Mouse (Mus musculus): ENCODE data around the gene U2surp. TPM values are rescaled to one million over a fixed set of nuclear protein-coding genes. Genes with fewer than 3 reads are reported as not detected.

U2surp gene
- polyA plus RNA-seq, 1 experiment from 2014 or later, result 113 TPM

DNA sequence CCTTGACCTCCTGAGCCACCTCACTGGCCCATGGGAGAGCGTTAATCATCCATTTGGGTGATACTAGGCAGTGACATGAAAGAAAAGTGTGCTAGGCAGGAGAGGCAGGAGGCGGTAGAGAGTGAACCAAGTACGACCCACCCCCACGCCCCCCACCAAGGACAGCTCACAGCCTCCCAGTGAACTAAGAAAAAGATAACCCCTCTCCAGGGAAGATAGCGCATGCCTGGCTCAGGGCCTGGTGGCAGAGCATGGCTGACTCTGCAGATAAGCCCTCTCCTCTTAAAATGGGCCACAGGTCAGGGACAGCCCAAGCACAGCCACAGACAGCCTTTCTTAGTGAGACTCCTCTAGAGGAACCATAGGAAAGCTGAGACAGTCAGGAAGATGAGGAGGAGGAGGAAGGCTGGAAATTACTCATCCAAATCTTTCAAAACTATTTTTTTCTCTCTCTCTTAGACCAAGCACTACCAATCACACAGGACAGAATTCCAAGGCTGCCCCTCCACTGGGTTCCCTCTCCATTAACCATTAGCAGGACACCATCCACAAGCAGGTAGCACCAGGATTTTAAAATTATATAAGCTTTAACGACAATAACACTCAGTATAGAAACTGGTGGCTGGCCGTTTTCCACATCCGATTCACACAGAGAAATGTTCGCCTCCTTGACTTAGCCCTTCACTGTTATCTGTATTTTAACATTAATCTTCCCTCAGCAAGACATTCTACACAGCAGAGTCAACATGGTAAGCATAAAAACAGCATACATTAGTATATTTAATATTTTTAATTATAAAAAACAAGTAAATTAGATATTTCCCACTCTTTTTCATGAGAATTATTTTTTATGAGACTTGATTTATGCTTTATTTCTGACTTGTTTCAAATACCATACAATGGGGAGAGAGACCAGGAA lies 39.3 kb upstream of the U2surp start:
- 71% methylated on average over 9 of the region's 9 CpGs for WGBS
- Histone ChIP-seq H3K4me3 (no peak overlapping the region), H3K27ac (replicated peaks) (no peak overlapping the region), H3K4me1 (replicated peaks) (no peaks in the 10 kb centered on the region), H3K27me3 (no peaks in the 10 kb centered on the region), H3K4me2 (no peak overlapping the region), H3K9me3 (no peaks in the 10 kb centered on the region), H3K9ac (no peak overlapping the region), H3K36me3 (no peaks in the 10 kb centered on the region)
- ATAC-seq (ENCODE audit: low FRiP score, low read depth), result no peak

DNA sequence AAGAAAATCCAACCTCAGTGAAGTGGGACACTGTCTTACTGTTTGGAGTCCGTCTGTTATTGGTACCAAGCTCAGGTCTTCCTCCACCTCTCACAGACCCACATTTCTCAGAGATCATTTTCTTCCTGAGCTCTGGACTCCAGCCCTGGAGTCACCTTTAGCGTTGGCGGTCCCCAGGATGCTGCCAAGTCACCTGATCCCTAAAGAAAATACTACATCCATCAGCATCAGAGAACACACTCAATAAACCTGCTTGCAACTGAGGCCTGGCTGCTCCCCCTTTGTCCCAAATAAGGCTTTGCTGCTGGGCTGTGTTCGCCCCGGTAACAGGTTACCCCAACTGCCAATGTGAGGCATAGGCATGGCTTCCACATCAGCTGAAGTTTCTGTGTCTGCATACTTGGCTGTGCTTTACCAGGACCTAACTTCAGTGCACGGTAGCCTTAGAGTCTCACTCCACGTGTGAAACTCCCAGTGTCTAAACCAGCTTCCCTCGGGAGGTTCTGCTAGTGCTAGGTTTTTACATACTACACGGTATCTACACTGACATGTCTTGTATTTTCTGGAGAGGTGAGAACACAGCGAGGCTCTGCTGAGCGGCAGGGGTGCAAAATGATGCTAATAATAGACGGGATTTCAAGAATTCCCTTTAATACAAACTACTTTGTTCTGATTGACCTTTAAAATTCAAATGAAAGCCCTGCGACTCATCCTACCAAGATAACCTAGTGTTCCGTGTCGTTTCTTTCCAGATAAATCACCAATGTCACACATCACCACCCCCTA lies 38.0 kb upstream of the U2surp start:
- no peaks in the 10 kb centered on the region for H3K4me1 ChIP-seq (replicated peaks)
- H3K4me3 ChIP-seq, result no peak overlapping the region
- no peak for ATAC-seq (ENCODE audit: low FRiP score, low read depth)
- 59% methylated on average over 15 of the region's 15 CpGs for WGBS
- no peak overlapping the region for H3K27ac ChIP-seq (replicated peaks)
- H3K9ac ChIP-seq, result no peak overlapping the region
- no peak overlapping the region for H3K4me2 ChIP-seq
- no peaks in the 10 kb centered on the region for H3K9me3 ChIP-seq
- no peaks in the 10 kb centered on the region for H3K27me3 ChIP-seq
- no peaks in the 10 kb centered on the region for H3K36me3 ChIP-seq

DNA sequence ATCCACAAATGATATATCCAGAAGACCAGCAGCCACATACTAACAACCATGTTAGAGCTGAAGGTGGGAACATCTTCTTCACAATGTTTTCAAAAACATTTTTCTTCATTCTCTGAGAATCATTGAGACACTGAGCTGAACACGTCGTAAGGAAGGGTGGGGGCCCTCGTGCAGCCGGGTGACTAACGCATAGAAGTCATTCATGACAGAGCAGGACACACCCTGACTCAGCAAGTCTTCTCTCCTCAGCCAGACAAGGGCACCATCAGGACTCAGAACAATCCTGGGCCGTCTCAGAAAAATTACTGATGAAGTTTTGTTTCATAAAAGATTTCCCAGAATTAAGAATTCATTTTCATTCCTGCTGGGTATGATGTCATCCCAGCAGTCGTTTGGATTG lies 34.9 kb upstream of the U2surp start:
- Histone ChIP-seq H3K27me3 (no peaks in the 10 kb centered on the region), H3K9ac (no peak overlapping the region), H3K4me3 (no peak overlapping the region), H3K4me1 (replicated peaks) (0 out of 2 replicates have a peak, but pooled peaks cover 3% of the 10 kb centered on the region), H3K4me2 (no peak overlapping the region), H3K27ac (replicated peaks) (no peak overlapping the region), H3K9me3 (no peaks in the 10 kb centered on the region), H3K36me3 (no peaks in the 10 kb centered on the region)
- 60% methylated on average over 7 of the region's 7 CpGs for WGBS
- no peak for ATAC-seq (ENCODE audit: low FRiP score, low read depth)

DNA sequence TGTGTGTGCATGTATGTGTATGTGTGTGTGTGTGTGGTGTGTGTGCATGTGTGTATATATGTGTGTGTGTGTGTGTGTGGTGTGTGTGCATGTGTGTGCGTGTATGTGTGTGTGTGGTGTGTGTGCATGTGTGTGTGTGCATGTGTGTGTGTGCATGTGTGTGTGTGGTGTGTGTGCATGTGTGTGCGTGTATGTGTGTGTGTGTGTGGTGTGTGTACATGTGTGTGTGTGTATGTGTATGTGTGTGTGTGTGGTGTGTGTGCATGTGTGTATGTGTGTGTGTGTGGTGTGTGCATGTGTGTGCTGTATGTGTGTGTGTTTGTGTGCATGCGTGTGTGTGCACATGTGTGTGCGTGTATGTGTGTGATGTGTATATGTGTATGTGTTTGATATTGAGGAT lies 32.8 kb upstream of the U2surp start:
- ATAC-seq (ENCODE audit: low FRiP score, low read depth), result no peak
- H3K4me2 ChIP-seq, result no peak overlapping the region
- WGBS, result 96% methylated on average over 4 of the region's 4 CpGs
- H3K27ac ChIP-seq (replicated peaks), result no peak overlapping the region
- H3K9ac ChIP-seq, result no peak overlapping the region
- no peaks in the 10 kb centered on the region for H3K27me3 ChIP-seq
- no peak overlapping the region for H3K4me3 ChIP-seq
- 0 out of 2 replicates have a peak, but pooled peaks cover 3% of the 10 kb centered on the region for H3K4me1 ChIP-seq (replicated peaks)
- no peaks in the 10 kb centered on the region for H3K36me3 ChIP-seq
- no peaks in the 10 kb centered on the region for H3K9me3 ChIP-seq

DNA sequence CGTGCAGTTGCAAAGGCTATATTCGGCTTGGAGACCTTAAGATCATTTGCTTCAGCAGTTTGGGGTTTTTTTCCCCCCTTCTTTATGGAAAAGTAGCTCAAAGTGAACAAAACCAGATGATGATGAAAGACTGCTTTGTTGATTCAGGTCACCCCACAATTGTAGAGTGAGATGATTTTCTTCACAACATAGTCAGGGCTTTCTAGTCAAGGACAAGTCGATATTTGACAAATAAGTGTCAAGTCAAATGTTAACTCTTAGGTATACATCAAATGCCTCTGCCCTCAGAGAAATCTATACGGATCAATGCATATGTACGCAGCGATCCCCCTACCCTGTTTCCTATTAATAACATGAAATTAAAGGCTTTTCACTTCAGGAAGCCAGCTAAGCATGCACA lies 30.7 kb upstream of the U2surp start:
- no peaks in the 10 kb centered on the region for H3K27me3 ChIP-seq
- H3K9ac ChIP-seq, result no peak overlapping the region
- no peak overlapping the region for H3K4me2 ChIP-seq
- H3K36me3 ChIP-seq, result no peaks in the 10 kb centered on the region
- 0 out of 2 replicates have a peak overlapping the region, but pooled peaks have one; percentile 29 for H3K27ac ChIP-seq (replicated peaks)
- no peak for ATAC-seq (ENCODE audit: low FRiP score, low read depth)
- H3K4me3 ChIP-seq, result no peak overlapping the region
- H3K9me3 ChIP-seq, result no peaks in the 10 kb centered on the region
- 0 out of 2 replicates have a peak, but pooled peaks cover 3% of the 10 kb centered on the region for H3K4me1 ChIP-seq (replicated peaks)
- WGBS, result 73% methylated on average over 6 of the region's 6 CpGs

DNA sequence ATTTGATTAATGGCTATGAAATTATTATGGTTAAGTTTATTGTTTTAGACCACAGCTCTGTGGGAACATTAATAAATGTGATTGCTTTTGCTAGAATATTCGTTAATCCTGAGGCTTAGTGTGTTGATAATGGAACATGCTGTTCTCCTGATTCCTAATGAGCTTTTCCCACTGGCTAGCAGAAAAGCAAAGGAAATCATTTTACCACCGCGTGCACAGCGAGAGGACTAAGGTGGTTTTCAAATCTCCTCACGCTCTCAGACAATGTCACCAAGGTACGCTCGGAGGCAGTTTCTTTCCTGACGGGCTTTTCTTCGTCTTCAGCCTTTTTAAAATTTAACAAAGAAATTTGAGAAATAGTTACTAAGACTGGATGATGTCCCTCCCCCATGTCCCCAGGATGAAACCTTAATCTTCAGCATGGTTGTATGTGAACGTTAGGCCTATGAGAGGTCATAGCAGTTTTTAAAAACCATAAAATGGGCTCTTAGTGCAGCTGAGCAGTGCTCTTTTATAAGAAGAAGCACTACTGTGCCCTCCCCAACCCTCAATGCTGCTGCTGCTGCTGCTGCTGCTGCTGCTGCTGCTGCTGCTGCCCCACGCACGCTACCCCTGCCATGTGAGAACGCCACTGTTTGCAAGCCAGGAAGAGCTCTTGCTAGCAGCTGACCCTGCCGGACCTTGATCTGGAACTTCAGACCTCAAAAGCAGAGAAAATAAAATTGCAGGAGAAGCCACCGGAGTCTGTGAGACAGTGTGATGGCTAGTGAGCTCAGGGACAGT lies 30.0 kb upstream of the U2surp start:
- no peak overlapping the region for H3K9ac ChIP-seq

GRCm38 (mm10) chr9:95541208-95541607 lies 29.4 kb upstream of the U2surp start:
- no peak overlapping the region for H3K4me2 ChIP-seq
- no peak overlapping the region for H3K4me3 ChIP-seq
- H3K27ac ChIP-seq (replicated peaks), result no peak overlapping the region
- 0 out of 2 replicates have a peak, but pooled peaks cover 3% of the 10 kb centered on the region for H3K4me1 ChIP-seq (replicated peaks)
- H3K27me3 ChIP-seq, result no peaks in the 10 kb centered on the region
- no peaks in the 10 kb centered on the region for H3K9me3 ChIP-seq
- no peak for ATAC-seq (ENCODE audit: low FRiP score, low read depth)
- H3K9ac ChIP-seq, result no peak overlapping the region
- H3K36me3 ChIP-seq, result no peaks in the 10 kb centered on the region

More for the DNA sequence above, 30.0 kb upstream of the U2surp start:
- Histone ChIP-seq H3K4me3 (no peak overlapping the region), H3K36me3 (no peaks in the 10 kb centered on the region), H3K27ac (replicated peaks) (peak overlapping the region; percentile 29; the same call in 1 of the 2 replicates), H3K9me3 (no peaks in the 10 kb centered on the region), H3K27me3 (no peaks in the 10 kb centered on the region), H3K4me1 (replicated peaks) (0 out of 2 replicates have a peak, but pooled peaks cover 3% of the 10 kb centered on the region), H3K4me2 (no peak overlapping the region)
- ATAC-seq (ENCODE audit: low FRiP score, low read depth), result no peak
- 66% methylated on average over 15 of the region's 15 CpGs for WGBS

DNA sequence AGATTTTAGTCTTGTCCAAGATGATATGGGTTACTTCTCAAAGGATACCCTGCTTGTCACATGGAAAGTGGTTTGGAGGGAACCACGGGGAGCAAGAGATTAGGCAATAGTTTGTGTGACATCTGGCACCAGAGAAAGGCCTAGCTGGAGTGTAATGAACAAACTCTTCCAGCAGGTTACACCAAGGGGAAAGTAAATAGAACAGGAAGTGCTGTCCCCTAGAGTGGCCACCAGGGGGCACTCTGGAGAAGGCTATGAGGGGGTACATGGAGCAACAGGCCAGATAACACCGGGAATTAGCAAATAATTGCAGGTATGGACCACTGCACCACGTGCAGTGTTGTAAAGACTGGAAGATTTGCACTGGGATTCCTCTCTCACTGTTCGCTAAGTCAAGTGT lies 28.7 kb upstream of the U2surp start:
- Histone ChIP-seq H3K27me3 (no peaks in the 10 kb centered on the region), H3K9me3 (no peaks in the 10 kb centered on the region), H3K9ac (no peak overlapping the region), H3K36me3 (no peaks in the 10 kb centered on the region), H3K4me2 (no peak overlapping the region), H3K4me1 (replicated peaks) (0 out of 2 replicates have a peak, but pooled peaks cover 3% of the 10 kb centered on the region), H3K27ac (replicated peaks) (no peak overlapping the region), H3K4me3 (no peak overlapping the region)
- 75% methylated on average over 4 of the region's 4 CpGs for WGBS
- ATAC-seq (ENCODE audit: low FRiP score, low read depth), result no peak

GRCm38 (mm10) chr9:95539176-95539800 lies 27.5 kb upstream of the U2surp start:
- ATAC-seq (ENCODE audit: low FRiP score, low read depth), result no peak
- H3K27ac ChIP-seq (replicated peaks), result no peak overlapping the region
- no peak overlapping the region for H3K4me3 ChIP-seq
- H3K4me1 ChIP-seq (replicated peaks), result 0 out of 2 replicates have a peak, but pooled peaks cover 3% of the 10 kb centered on the region
- WGBS, result 77% methylated on average over 2 of the region's 2 CpGs
- H3K27me3 ChIP-seq, result no peaks in the 10 kb centered on the region
- H3K9me3 ChIP-seq, result no peaks in the 10 kb centered on the region
- no peak overlapping the region for H3K9ac ChIP-seq
- no peaks in the 10 kb centered on the region for H3K36me3 ChIP-seq
- no peak overlapping the region for H3K4me2 ChIP-seq

- H3K27me3 ChIP-seq, result no peaks in the 10 kb centered on the region
- H3K4me3 ChIP-seq, result no peak overlapping the region
- 45% methylated on average over 6 of the region's 6 CpGs for WGBS
- H3K36me3 ChIP-seq, result no peaks in the 10 kb centered on the region
- ATAC-seq (ENCODE audit: low FRiP score, low read depth), result no peak
- H3K4me1 ChIP-seq (replicated peaks), result no peaks in the 10 kb centered on the region
- H3K27ac ChIP-seq (replicated peaks), result no peak overlapping the region
- no peak overlapping the region for H3K9ac ChIP-seq
- no peaks in the 10 kb centered on the region for H3K9me3 ChIP-seq
- H3K4me2 ChIP-seq, result no peak overlapping the region
These were observed 22.0 kb upstream of the U2surp start for GRCm38 (mm10) chr9:95533817-95534216.

GRCm38 (mm10) chr9:95531144-95531543 lies 19.3 kb upstream of the U2surp start:
- no peak overlapping the region for H3K9ac ChIP-seq
- no peaks in the 10 kb centered on the region for H3K27me3 ChIP-seq
- no peak for ATAC-seq (ENCODE audit: low FRiP score, low read depth)
- WGBS, result 53% methylated on average over 3 of the region's 3 CpGs
- no peaks in the 10 kb centered on the region for H3K4me1 ChIP-seq (replicated peaks)
- H3K4me3 ChIP-seq, result no peak overlapping the region
- H3K4me2 ChIP-seq, result no peak overlapping the region
- no peaks in the 10 kb centered on the region for H3K36me3 ChIP-seq
- H3K27ac ChIP-seq (replicated peaks), result no peak overlapping the region
- H3K9me3 ChIP-seq, result no peaks in the 10 kb centered on the region

Data from hindbrain, embryonic 15.5 days (tissue).